Mouse (Mus musculus): Measurements from ENCODE around the gene Pck2.

GRCm38 (mm10) chr14:55579511-55580496 lies 39.7 kb downstream of the Pck2 start:
- no peak for TF ChIP-seq CTCF (IDR thresholded peaks at IDR 0.05; ENCODE audit: control insufficient read depth, insufficient read depth, low read length)
- no peak for TF ChIP-seq POLR2A (IDR thresholded peaks at IDR 0.05; ENCODE audit: borderline replicate concordance, control insufficient read depth, low read depth, low read length)
